Mouse (Mus musculus) ES-CJ7 (cell line): ENCODE results near the gene Arl5c.
A peak's percentile ranks its signal among the peaks of the same experiment; 100 is the strongest.

Experiments
- DNase-seq: peaks from one replicate; pipeline ENCODE4 v3.0.0; 2011; ENCODE audit warnings: low read depth, low spot score

The Arl5c gene

DNA sequence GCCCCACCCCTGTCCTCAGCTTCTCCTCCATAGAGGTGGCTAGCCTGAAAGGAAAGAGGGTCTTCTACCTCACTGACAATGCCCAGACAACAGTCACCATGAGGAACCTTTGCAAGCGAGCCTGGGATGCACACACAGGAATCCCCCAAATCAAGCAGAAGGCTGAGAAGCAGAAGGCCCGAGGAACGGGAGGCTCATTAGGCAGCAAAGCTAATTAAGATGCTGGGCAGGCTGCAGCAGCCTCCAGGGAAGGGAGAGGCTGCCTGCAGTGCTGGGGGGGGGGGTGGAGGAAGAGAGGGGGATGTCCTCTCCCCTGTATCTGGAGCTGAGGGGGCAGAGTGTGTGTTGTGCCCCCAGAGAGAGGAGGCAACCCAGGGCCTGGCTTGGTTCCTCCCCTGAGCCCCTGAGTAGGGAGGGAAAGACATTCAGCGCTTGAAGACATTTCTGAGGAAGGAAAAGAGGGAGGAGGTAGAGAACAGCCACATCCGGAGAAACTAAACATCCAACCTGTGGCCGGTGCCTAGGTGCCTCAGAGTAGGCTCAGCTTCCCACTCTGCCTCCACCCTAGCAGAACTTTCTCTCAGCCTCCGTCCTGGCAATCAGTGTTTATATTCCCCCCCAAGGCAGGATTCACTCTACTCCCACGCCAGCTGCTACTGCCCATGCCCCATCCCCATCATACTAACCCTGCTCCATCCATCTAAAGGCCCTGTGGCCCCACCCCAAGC lies 24.1 kb upstream of the Arl5c start:
- no peak for DNase-seq

DNA sequence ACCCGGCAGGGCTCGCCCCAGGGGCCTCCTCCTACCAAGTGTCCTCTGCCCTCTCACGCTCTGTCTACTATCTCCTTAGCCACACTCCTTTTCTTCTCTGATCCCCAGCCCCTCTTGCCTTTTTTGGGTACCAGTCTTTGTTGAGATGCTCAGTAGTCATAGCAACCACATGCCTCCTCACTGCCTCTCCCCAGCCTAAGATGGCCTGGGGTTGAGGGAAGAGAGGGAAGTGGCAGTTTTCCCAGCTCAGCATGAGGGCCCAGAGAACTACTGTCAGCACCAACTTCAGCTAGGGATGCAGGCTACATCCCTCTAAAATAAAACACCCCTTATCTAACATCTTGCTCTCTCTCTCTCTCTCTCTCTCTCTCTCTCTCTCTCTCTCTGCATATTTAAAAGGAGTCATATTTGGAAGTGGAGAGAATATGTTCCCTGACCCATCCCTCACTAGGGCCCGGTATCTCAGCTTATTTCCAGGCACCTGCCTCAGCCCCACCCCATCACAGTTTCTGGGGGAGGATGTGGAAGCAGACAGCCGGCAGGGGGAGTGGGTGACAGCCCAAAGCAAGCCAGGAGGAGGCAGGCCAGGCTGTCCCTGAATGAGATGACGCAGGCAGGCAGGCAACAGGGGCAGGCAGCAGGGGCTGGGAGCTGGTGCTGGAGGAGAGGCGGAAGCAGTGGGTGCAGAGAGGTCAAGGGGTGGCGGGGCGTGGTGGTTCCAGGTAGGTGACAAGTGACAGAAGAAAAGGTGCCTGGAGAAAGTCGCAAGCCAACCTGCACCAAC lies 23.1 kb upstream of the Arl5c start:
- DNase-seq, result peak; percentile 79

DNA sequence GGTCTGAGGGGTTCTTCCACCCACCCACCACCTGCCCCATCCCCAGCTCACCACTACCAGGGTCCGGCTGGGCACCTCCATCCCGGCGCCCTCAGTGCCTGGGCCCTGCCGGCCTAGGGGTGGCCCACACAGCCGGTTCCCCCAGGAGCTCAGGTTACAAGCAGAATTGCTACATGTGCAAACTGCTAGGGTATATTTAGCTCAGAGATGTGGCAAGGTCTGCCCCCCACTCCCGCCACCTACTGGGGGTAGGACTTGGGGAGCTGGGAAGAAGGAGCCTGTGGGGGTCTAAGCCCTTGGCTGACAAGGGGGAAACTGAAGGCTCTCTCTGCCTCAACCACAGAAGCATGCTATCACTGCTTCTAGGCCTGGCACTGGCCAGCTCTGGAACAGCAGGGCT lies 22.2 kb upstream of the Arl5c start:
- DNase-seq, result no peak

- no peak for DNase-seq
Observed at GRCm38 (mm10) chr11:98016824-98017223, 20.8 kb upstream of the Arl5c start.

DNA sequence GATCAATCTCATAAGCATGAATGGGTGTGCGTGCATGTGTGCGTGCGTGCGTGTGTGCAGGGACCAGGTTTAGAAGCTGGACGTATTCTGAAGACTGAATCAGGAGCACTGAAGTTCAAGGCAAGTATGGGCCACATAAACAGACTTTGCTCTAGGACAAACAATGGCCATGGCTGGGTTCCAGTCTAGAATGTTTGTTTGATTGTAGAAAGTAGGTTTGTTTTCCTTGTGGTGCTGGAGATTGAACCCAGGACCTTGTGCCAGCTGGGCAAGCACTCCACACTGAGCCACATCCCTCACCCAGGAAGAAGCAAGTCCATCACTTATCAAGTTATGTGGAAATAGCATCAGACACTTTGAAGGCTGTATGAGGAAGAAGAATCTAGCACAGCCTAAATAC lies 20.2 kb upstream of the Arl5c start:
- no peak for DNase-seq

- peak; percentile 75 for DNase-seq
Observed at GRCm38 (mm10) chr11:98012831-98013230, 16.9 kb upstream of the Arl5c start.

GRCm38 (mm10) chr11:98011716-98012115 lies 15.7 kb upstream of the Arl5c start:
- no peak for DNase-seq

DNA sequence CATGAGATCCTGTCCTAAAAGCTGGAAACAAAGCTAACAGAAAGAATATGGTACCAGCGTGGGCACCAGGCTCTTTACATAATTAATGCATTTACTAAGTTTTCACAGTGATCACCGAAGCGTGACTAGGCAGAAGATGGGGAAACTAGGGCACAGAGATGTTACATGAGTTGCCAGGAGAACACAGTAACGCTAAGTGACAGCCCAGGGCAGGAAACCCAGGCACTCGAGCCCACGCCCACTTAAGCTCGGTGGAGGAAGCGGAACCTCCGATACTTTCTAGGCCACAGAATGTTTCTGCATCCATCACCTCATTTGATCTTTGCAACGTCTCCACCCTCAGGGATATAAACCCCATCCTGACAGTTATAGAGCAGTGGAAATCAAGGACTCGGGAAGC lies 12.1 kb upstream of the Arl5c start:
- no peak for DNase-seq

GRCm38 (mm10) chr11:98005686-98006085 lies 9.7 kb upstream of the Arl5c start:
- no peak for DNase-seq

DNA sequence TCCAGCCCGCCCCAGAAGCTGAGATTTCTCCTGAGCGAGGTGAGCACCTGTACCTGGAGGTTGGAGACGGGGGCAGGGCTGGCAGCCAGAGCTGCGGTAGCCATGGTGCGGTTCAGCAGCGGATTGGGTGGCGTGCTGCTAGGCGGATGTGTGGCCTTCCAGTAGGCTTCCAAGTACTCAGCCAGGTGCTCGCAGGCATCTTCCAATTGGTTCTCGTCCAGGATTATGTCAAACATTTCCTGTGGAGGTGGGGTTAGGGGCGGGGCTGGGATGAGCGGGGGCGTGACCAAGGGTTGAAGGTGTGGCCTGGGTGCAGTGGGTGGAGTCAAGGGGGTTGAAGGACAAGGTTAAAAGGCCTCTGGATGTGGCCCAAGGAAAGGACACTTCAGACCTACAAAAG lies 9.1 kb upstream of the Arl5c start:
- peak; percentile 97 for DNase-seq

DNA sequence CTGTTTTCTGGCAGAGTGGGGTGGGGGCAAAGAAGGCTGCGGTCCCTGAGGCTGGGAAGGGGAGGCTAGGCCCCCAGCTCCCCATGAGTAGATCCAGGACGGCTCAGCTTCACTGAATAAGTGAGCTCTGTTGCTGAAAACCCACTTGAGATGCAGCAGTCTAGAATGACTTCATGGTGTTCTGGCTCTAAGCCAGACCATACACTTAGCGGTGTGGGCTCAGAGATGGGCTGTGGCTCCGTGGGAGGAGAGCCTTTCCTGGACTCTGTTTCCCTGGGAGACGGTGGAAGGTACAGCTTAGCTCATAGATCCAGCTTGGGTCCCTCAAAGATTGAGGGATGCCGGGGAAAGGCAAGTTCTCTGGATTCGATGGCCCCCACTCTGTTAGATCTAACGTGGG lies 8.2 kb upstream of the Arl5c start:
- DNase-seq, result no peak

GRCm38 (mm10) chr11:98003171-98003671 lies 7.2 kb upstream of the Arl5c start:
- DNase-seq, result peak; percentile 49

- peak; percentile 90 for DNase-seq
Observed at GRCm38 (mm10) chr11:98002627-98003026, 6.6 kb upstream of the Arl5c start.

GRCm38 (mm10) chr11:98001986-98002385 lies 6.0 kb upstream of the Arl5c start:
- no peak for DNase-seq

GRCm38 (mm10) chr11:98001351-98001824 lies 5.4 kb upstream of the Arl5c start:
- DNase-seq, result no peak

DNA sequence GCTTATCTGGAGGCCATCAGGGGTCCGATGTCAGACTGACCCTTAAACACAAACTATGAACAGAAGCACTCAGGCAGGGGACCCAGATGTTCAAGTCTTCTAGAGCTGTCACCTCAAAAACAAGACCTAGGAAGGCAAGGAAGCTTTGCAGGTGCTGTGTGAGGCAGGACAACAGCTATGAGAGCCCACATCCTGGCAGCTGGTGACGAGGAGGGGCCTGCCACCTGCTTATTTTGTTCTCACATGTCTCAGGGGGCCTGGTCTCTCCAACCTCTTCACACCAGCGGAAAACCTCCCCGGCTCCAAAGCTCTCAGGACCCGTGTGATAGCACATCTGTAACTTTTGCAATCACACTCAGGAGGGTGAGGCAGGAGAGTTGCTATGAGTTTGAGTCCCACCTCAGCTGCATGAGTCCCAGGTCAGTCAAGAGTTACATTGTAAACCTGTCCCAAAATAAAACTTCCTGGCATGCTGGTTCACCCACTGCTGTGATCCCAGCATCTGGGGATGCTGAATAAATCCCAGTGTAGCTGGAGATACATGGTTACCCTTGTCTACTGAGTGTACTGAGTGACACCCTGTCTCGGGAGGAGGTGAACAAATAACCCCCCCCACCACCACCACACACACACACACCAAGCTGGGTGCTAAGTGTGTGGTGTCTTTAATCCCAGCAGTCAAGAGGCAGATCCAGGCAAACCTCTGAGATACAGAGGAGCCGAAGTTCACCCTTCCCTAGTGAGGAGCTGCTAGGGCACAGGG lies 4.6 kb upstream of the Arl5c start:
- DNase-seq, result no peak

- DNase-seq, result no peak
Observed at GRCm38 (mm10) chr11:97999748-98000147, 3.8 kb upstream of the Arl5c start.

GRCm38 (mm10) chr11:97998898-97999608 lies 3.1 kb upstream of the Arl5c start:
- no peak for DNase-seq

DNA sequence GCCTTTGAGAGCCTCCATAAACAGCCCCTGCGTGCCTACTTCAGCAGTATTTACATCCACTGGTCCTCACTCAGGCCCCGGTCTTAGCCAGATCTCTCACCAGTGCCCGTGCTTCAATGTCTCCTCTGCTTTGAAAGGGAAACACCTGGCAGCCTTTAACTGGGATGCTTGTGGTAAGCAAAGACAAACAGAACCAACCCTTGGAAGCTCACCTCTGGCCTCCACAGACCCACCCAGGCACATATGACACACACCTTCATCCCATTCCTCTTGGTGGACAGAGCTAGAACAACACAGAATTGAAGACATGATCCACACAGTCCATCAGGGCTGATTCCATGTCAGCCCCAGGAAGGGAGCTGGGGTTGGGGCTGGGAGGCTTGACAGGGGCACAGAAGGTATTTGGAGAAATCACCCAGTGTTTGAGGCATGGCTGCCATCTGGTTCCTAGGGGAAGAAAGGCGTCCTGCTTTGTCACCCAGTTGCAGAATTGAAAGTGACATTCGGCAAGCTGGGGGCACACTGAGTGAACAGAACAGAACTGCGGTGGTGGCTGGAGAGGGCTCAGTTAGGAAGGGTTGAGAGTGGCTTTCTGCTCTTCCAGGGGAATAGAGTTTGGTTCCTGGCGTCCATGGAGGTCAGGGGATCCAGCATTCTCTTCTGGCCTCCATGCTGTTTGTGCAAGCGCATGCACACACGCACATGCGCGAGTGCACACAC lies 2.3 kb upstream of the Arl5c start:
- no peak for DNase-seq

GRCm38 (mm10) chr11:97997387-97997960 lies 1.5 kb upstream of the Arl5c start:
- DNase-seq, result no peak
